Mouse (Mus musculus) liver, postnatal 0 days (tissue): ENCODE results near the gene Dcakd.

Source experiments
- CTCF ChIP-seq: sonication (generic); IDR thresholded peaks from 2 replicates; pipeline ENCODE4 v1.5.1; 2016; ENCODE audit warnings: antibody characterized with exemption, low read depth
- EP300 ChIP-seq: IDR thresholded peaks from 2 replicates; pipeline ENCODE4 v1.6.1; 2016; ENCODE audit warnings: antibody characterized with exemption, low read depth, mild to moderate bottlenecking

- TF ChIP-seq CTCF (no peak), EP300 (no peak)
Observed at GRCm38 (mm10) chr11:102961082-102961481, 67.1 kb downstream of the Dcakd start.
